Mouse (Mus musculus) limb, embryonic 14.5 days (tissue): ENCODE data around the gene Sit1. TPM values are rescaled to one million over a fixed set of nuclear protein-coding genes. Genes with fewer than 3 reads are reported as not detected.

ENCODE experiments used
- ATAC-seq: fragments of 200-750 bp; cut with Nextera tagmentation; 2 replicates; pipeline ENCODE4 v1.8.0; 2017; ENCODE audit warnings: low read depth, moderate number of reproducible peaks, moderate TSS enrichment; ENCODE audit not compliant: low FRiP score
- DNase-seq: peaks from one replicate; pipeline ENCODE4 v3.0.0-alpha.2; 2015; ENCODE audit warnings: low spot score
- H3K27ac ChIP-seq: fragments of 300-500 bp; sonication (generic); replicated peaks from 2 replicates; pipeline ENCODE4 v1.5.1; 2014; ENCODE audit warnings: low read depth, mild to moderate bottlenecking, low read length, moderate library complexity, mixed read lengths
- H3K27me3 ChIP-seq: fragments of 300-500 bp; sonication (generic); 2 replicates; pipeline ENCODE4 v1.6.1; 2014; ENCODE audit warnings: low read length, mixed read lengths; ENCODE audit not compliant: control insufficient read depth, insufficient read depth
- H3K36me3 ChIP-seq: fragments of 300-500 bp; sonication (generic); 2 replicates; pipeline ENCODE4 v1.6.1; 2014; ENCODE audit warnings: mild to moderate bottlenecking, low read length, moderate library complexity, mixed read lengths; ENCODE audit not compliant: control insufficient read depth, insufficient read depth
- H3K4me1 ChIP-seq: fragments of 300-500 bp; sonication (generic); 2 replicates; pipeline ENCODE4 v1.6.1; 2014; ENCODE audit warnings: antibody characterized with exemption, low read length, mixed read lengths; ENCODE audit not compliant: control insufficient read depth, insufficient read depth
- H3K4me2 ChIP-seq: fragments of 300-500 bp; sonication (generic); replicated peaks from 2 replicates; pipeline ENCODE4 v1.6.1; 2014; ENCODE audit warnings: low read depth, mild to moderate bottlenecking, low read length, moderate library complexity; ENCODE audit not compliant: severe bottlenecking
- H3K4me3 ChIP-seq: fragments of 300-500 bp; sonication (generic); replicated peaks from 2 replicates; pipeline ENCODE4 v1.5.1; 2014; ENCODE audit warnings: low read length
- H3K9ac ChIP-seq: fragments of 300-500 bp; sonication (generic); 2 replicates; pipeline ENCODE4 v1.6.1; 2014; ENCODE audit warnings: mild to moderate bottlenecking, low read depth, low read length, moderate library complexity; ENCODE audit not compliant: severe bottlenecking
- H3K9me3 ChIP-seq: fragments of 300-500 bp; sonication (generic); 2 replicates; pipeline ENCODE4 v1.6.1; 2016; ENCODE audit warnings: low read length; ENCODE audit not compliant: control insufficient read depth
- POLR2A ChIP-seq: fragments of 200-500 bp; IDR thresholded peaks from 2 replicates; pipeline ENCODE4 v1.8.0; 2012; ENCODE audit warnings: inconsistent platforms, mild to moderate bottlenecking, moderate library complexity, borderline replicate concordance; ENCODE audit not compliant: insufficient read depth, insufficient read length; ENCODE audit errors: extremely low read depth
- WGBS: fragments of 180-500 bp; shearing (Covaris S2); extraction: QIAGEN DNeasy Blood & Tissue Kit; methylation state at CpG from one replicate; pipeline ENCODE4 v1.1.7; 2014; 5-methylcytosine and 5-hydroxymethylcytosine counted together
- polyA plus RNA-seq, 2 experiments: library from polyadenylated mRNA; depleted of rRNA in 1 of 2; stranded (reverse) in 1 of 2; unstranded in 1 of 2; fragments of >200 nt; fragmentation: Nextera tagmentation in 1 of 2; extraction: Ambion mirVana in 1 of 2; gene quantifications; 2 replicates each; pipeline versions ENCODE4 v1.2.1 to v1.2.3; 2012 to 2014

Gene Sit1
- polyA plus RNA-seq, 2 experiments = not detected

DNA sequence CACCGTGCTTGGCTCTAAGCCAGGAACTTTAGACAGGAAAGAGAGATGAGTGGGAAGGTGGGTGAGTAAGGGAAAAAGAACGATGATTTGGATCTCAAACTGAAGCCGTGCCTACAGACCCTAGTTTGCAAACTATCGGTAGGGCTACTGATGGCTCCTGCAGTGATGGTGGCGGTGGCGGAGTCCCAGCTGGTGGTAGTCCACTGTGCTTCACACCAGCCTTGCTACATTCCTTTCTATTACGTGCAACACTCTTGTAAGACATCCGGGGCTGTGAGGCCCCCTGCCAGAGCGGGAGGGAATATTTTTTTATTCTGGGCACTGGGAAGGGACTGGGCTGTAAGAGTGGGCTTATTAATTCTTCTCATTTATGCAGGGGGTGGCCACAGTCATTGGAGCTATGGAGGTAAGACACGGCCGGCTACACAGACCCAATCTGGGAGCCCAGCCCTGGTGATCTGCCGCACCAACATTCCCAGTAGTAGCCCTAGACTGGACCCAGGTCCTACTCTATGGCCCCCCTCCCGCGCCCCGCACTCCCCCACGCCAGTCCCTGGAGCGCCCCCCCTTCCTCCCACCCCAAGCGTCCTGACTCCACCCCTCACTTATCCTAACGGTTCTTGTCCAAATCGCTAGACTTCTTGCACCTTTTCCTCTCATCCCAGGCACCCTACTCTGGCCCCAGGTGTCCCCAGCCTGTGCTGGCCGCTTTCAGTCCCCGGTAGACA is 24.6 kb upstream of the Sit1 start:
- Histone ChIP-seq H3K27me3 (no peaks in the 10 kb centered on the region), H3K27ac (no peak overlapping the region), H3K4me1 (peaks cover 24% of the 10 kb centered on the region), H3K9ac (peak overlapping the region; percentile 52), H3K9me3 (no peaks in the 10 kb centered on the region), H3K4me3 (peak overlapping the region; percentile 48), H3K4me2 (peak overlapping the region; percentile 77), H3K36me3 (no peaks in the 10 kb centered on the region)
- no peak for TF ChIP-seq POLR2A
- WGBS = 6% methylated on average over 22 of the region's 22 CpGs
- peak; percentile 27 for ATAC-seq
- DNase-seq = no peak

GRCm38 (mm10) chr4:43506536-43507185 is 23.1 kb upstream of the Sit1 start, which contains the start of gene Car9:
Car9 (plus strand) TSS chr4:43506966.
- no peak within 1 kb of the TSS for H3K27ac ChIP-seq
- H3K4me1 ChIP-seq = peaks cover 25% of the 10 kb centered on the region
- H3K27me3 ChIP-seq = no peaks in the 10 kb centered on the region
- H3K36me3 ChIP-seq = no peaks in the 10 kb centered on the region
- H3K4me3 ChIP-seq = no peak within 1 kb of the TSS; the same call in 1 of the 2 replicates
- H3K9me3 ChIP-seq = no peaks in the 10 kb centered on the region
- no peak for ATAC-seq
- DNase-seq = no peak
- 54% methylated on average over 9 of the region's 9 CpGs for WGBS
- no peak for TF ChIP-seq POLR2A
- no peak within 1 kb of the TSS for H3K9ac ChIP-seq
- peak within 1 kb of the TSS; percentile 77 for H3K4me2 ChIP-seq

DNA sequence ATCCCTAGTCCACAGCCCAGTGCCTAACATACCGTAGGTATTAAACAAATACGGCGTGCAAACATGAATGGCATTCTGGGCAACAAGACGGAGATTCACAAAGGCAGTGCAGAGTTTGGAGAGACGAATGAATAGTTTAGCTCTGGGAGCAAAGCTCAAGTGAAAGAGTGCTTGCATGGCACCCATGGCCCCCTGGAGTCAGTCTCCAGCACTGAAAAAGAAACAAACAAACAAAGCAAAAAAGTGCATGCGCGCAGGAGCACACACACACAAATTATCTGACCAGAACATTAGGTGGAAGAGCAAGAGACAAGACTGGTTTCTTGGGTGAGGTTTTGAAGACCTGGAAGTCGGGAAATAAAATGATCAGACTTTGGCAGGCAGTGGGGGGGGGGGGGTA is 22.5 kb upstream of the Sit1 start:
- ATAC-seq (no peak), DNase-seq (no peak)
- Histone ChIP-seq H3K9me3 (no peaks in the 10 kb centered on the region), H3K4me3 (no peak overlapping the region), H3K4me1 (peaks cover 29% of the 10 kb centered on the region), H3K27ac (no peak overlapping the region), H3K27me3 (no peaks in the 10 kb centered on the region), H3K4me2 (no peak overlapping the region), H3K36me3 (no peaks in the 10 kb centered on the region), H3K9ac (no peak overlapping the region)
- TF ChIP-seq POLR2A = no peak
- WGBS = 84% methylated on average over 8 of the region's 8 CpGs

GRCm38 (mm10) chr4:43504269-43504668 is 20.7 kb upstream of the Sit1 start:
- no peaks in the 10 kb centered on the region for H3K9me3 ChIP-seq
- DNase-seq = no peak
- H3K36me3 ChIP-seq = no peaks in the 10 kb centered on the region
- H3K27ac ChIP-seq = no peak overlapping the region
- no peak overlapping the region for H3K4me3 ChIP-seq
- H3K27me3 ChIP-seq = no peaks in the 10 kb centered on the region
- ATAC-seq = no peak
- 81% methylated on average over 4 of the region's 4 CpGs for WGBS
- no peak for TF ChIP-seq POLR2A
- H3K9ac ChIP-seq = no peak overlapping the region
- no peak overlapping the region for H3K4me2 ChIP-seq
- peaks cover 31% of the 10 kb centered on the region for H3K4me1 ChIP-seq

DNA sequence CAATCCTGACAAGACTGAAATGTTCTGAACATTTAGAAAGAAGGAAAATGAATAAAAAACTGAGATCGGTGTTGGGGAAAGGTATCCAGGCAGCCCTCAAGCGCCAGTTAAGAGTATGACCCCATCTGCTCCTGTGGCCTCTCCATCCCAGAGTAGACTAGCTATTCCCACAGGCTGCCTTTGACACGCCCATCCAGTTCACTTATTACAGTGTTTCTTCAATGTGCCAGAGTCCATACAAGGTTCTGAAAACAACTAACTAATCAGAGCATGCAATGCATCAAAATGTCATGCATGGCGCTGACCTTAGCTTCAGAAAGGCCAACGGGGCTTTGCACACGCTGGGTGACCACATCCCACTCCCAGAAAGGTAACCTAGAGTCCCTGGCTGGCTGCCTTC is 20.0 kb upstream of the Sit1 start:
- Histone ChIP-seq H3K4me2 (no peak overlapping the region), H3K36me3 (no peaks in the 10 kb centered on the region), H3K9ac (no peak overlapping the region), H3K4me1 (peaks cover 29% of the 10 kb centered on the region), H3K9me3 (no peaks in the 10 kb centered on the region), H3K27ac (no peak overlapping the region), H3K27me3 (no peaks in the 10 kb centered on the region), H3K4me3 (no peak overlapping the region)
- no peak for TF ChIP-seq POLR2A
- no peak for DNase-seq
- no peak for ATAC-seq
- WGBS = 83% methylated on average over 6 of the region's 6 CpGs
